Mouse (Mus musculus) lung, postnatal 0 days (tissue): ENCODE results near the gene Rbfox1. TPM values are rescaled to one million over a fixed set of nuclear protein-coding genes. Genes with fewer than 3 reads are reported as not detected.

Experiments
- ATAC-seq: fragments of 200-750 bp; cut with Nextera tagmentation; 2 replicates; pipeline ENCODE4 v1.8.0; 2017; ENCODE audit warnings: moderate library complexity
- DNase-seq: peaks from one replicate; pipeline ENCODE4 v3.0.0-alpha.2; 2016; ENCODE audit warnings: low spot score
- H3K27ac ChIP-seq: fragments of 300-500 bp; sonication (generic); 2 replicates; pipeline ENCODE4 v1.5.1; 2014; ENCODE audit warnings: antibody characterized with exemption, mild to moderate bottlenecking, low read length, mixed read lengths
- H3K27me3 ChIP-seq: fragments of 300-500 bp; sonication (generic); replicated peaks from 2 replicates; pipeline ENCODE4 v1.6.1; 2014; ENCODE audit warnings: low read length, mixed read lengths; ENCODE audit not compliant: insufficient read depth
- H3K36me3 ChIP-seq: fragments of 300-500 bp; sonication (generic); 2 replicates; pipeline ENCODE4 v1.6.1; 2014; ENCODE audit warnings: low read length, mixed read lengths; ENCODE audit not compliant: insufficient read depth
- H3K4me1 ChIP-seq: fragments of 300-500 bp; sonication (generic); 2 replicates; pipeline ENCODE4 v1.6.1; 2014; ENCODE audit warnings: antibody characterized with exemption, low read depth, low read length, mixed read lengths; ENCODE audit not compliant: insufficient read depth
- H3K4me2 ChIP-seq: fragments of 300-500 bp; sonication (generic); replicated peaks from 2 replicates; pipeline ENCODE4 v1.6.1; 2014; ENCODE audit warnings: low read depth, mild to moderate bottlenecking, low read length, moderate library complexity, mixed read lengths
- H3K4me3 ChIP-seq: fragments of 300-500 bp; sonication (generic); 2 replicates; pipeline ENCODE4 v1.5.1; 2014; ENCODE audit warnings: low read depth, low read length
- H3K9ac ChIP-seq: fragments of 300-500 bp; sonication (generic); replicated peaks from 2 replicates; pipeline ENCODE4 v1.6.1; 2014; ENCODE audit warnings: low read depth, mild to moderate bottlenecking
- H3K9me3 ChIP-seq: fragments of 300-500 bp; sonication (generic); 2 replicates; pipeline ENCODE4 v1.6.1; 2016; ENCODE audit warnings: low read length, mixed read lengths
- CTCF ChIP-seq: IDR thresholded peaks from 2 replicates; pipeline ENCODE4 v1.5.1; 2016; ENCODE audit warnings: antibody characterized with exemption, mild to moderate bottlenecking
- EP300 ChIP-seq: IDR thresholded peaks from 2 replicates; pipeline ENCODE4 v1.6.1; 2016; ENCODE audit warnings: antibody characterized with exemption, mild to moderate bottlenecking, control low read depth
- WGBS: fragments of 180-500 bp; shearing (Covaris S2); extraction: QIAGEN DNeasy Blood & Tissue Kit; methylation state at CpG from one replicate; pipeline ENCODE4 v1.1.7; 2014; 5-methylcytosine and 5-hydroxymethylcytosine counted together
- polyA plus RNA-seq: library from polyadenylated mRNA; unstranded; fragments of >200 nt; fragmentation: Nextera tagmentation; extraction: Ambion mirVana; gene quantifications from 2 replicates; pipeline ENCODE4 v1.2.1, GENCODE M21; 2015

The Rbfox1 gene
- polyA plus RNA-seq, 1 experiment from 2014 or later, result 0.25 TPM

- Histone ChIP-seq H3K4me2 (no peak overlapping the region), H3K27me3 (no peaks in the 10 kb centered on the region), H3K4me1 (no peaks in the 10 kb centered on the region), H3K9me3 (no peaks in the 10 kb centered on the region), H3K9ac (no peak overlapping the region), H3K36me3 (no peaks in the 10 kb centered on the region), H3K4me3 (no peak overlapping the region), H3K27ac (no peak overlapping the region)
- DNase-seq (peak; percentile 22), ATAC-seq (peak; percentile 40; the same call in 1 of the 2 replicates)
- 51% methylated on average over 6 of the region's 6 CpGs for WGBS
- TF ChIP-seq CTCF, result no peak
- TF ChIP-seq EP300, result no peak
Observed at GRCm38 (mm10) chr16:6390278-6390930, 505.2 kb downstream of the Rbfox1 start.

- no peak overlapping the region for H3K27ac ChIP-seq
- no peaks in the 10 kb centered on the region for H3K36me3 ChIP-seq
- 52% methylated on average over 8 of the region's 8 CpGs for WGBS
- no peak for DNase-seq
- no peak overlapping the region for H3K4me3 ChIP-seq
- no peak overlapping the region for H3K9ac ChIP-seq
- TF ChIP-seq EP300 (no peak), CTCF (no peak)
- H3K4me2 ChIP-seq, result no peak overlapping the region
- H3K27me3 ChIP-seq, result no peaks in the 10 kb centered on the region
- no peaks in the 10 kb centered on the region for H3K9me3 ChIP-seq
- ATAC-seq, result no peak
- no peaks in the 10 kb centered on the region for H3K4me1 ChIP-seq
Observed at GRCm38 (mm10) chr16:6396676-6397409, 511.7 kb downstream of the Rbfox1 start.

GRCm38 (mm10) chr16:6397635-6398034, 512.5 kb downstream of the Rbfox1 start:
- no peaks in the 10 kb centered on the region for H3K9me3 ChIP-seq
- no peak overlapping the region for H3K4me3 ChIP-seq
- no peak overlapping the region for H3K4me2 ChIP-seq
- no peak for ATAC-seq
- H3K27ac ChIP-seq, result no peak overlapping the region
- no peaks in the 10 kb centered on the region for H3K36me3 ChIP-seq
- TF ChIP-seq EP300 (no peak), CTCF (no peak; the same call in 1 of the 2 replicates)
- no peaks in the 10 kb centered on the region for H3K4me1 ChIP-seq
- no peak overlapping the region for H3K9ac ChIP-seq
- no peak for DNase-seq
- no peaks in the 10 kb centered on the region for H3K27me3 ChIP-seq
- 97% methylated on average over 2 of the region's 2 CpGs for WGBS

- no peak overlapping the region for H3K9ac ChIP-seq
- H3K36me3 ChIP-seq, result no peaks in the 10 kb centered on the region
- H3K27me3 ChIP-seq, result no peaks in the 10 kb centered on the region
- WGBS, result 81% methylated on average over 3 of the region's 3 CpGs
- TF ChIP-seq CTCF, result no peak
- ATAC-seq, result no peak
- H3K27ac ChIP-seq, result no peak overlapping the region
- DNase-seq, result no peak
- H3K9me3 ChIP-seq, result no peaks in the 10 kb centered on the region
- no peaks in the 10 kb centered on the region for H3K4me1 ChIP-seq
- H3K4me2 ChIP-seq, result no peak overlapping the region
- H3K4me3 ChIP-seq, result no peak overlapping the region
Observed at GRCm38 (mm10) chr16:6402816-6403215, 517.7 kb downstream of the Rbfox1 start.

- TF ChIP-seq CTCF (no peak), EP300 (no peak)
- Histone ChIP-seq H3K27ac (no peak overlapping the region), H3K4me3 (no peak overlapping the region), H3K9ac (no peak overlapping the region), H3K9me3 (no peaks in the 10 kb centered on the region), H3K4me1 (no peaks in the 10 kb centered on the region), H3K4me2 (no peak overlapping the region), H3K27me3 (no peaks in the 10 kb centered on the region), H3K36me3 (no peaks in the 10 kb centered on the region)
- no peak for DNase-seq
- no peak for ATAC-seq
- WGBS, result 47% methylated on average over 2 of the region's 2 CpGs
Observed at GRCm38 (mm10) chr16:6414846-6415245, 529.7 kb downstream of the Rbfox1 start.

- no peak overlapping the region for H3K4me2 ChIP-seq
- no peak overlapping the region for H3K4me3 ChIP-seq
- peak; percentile 69 for ATAC-seq
- no peaks in the 10 kb centered on the region for H3K9me3 ChIP-seq
- DNase-seq, result peak; percentile 51
- no peaks in the 10 kb centered on the region for H3K36me3 ChIP-seq
- no peak overlapping the region for H3K27ac ChIP-seq
- no peaks in the 10 kb centered on the region for H3K27me3 ChIP-seq
- 15% methylated on average over 3 of the region's 3 CpGs for WGBS
- no peaks in the 10 kb centered on the region for H3K4me1 ChIP-seq
- no peak overlapping the region for H3K9ac ChIP-seq
- 0 out of 2 replicates have a peak, but pooled peaks have one; percentile 10 for TF ChIP-seq EP300
- no peak for TF ChIP-seq CTCF
Observed at GRCm38 (mm10) chr16:6421623-6422145, 536.5 kb downstream of the Rbfox1 start.
